Mouse (Mus musculus) brain, embryonic 14.5 days (tissue): ENCODE measurements around the gene Pgpep1l.

Experiments used
- CTCF ChIP-seq: fragments of 200-500 bp; IDR thresholded peaks from 2 replicates; pipeline ENCODE4 v1.5.1; 2012; ENCODE audit warnings: inconsistent platforms, mild to moderate bottlenecking, moderate library complexity, borderline replicate concordance; ENCODE audit not compliant: insufficient read depth, insufficient read length; ENCODE audit errors: extremely low read depth
- POLR2A ChIP-seq: fragments of 200-500 bp; IDR thresholded peaks from 2 replicates; pipeline ENCODE4 v1.6.1; 2012; ENCODE audit warnings: mild to moderate bottlenecking, inconsistent platforms, borderline replicate concordance; ENCODE audit not compliant: poor library complexity, insufficient read depth, insufficient read length, severe bottlenecking; ENCODE audit errors: extremely low read depth

DNA sequence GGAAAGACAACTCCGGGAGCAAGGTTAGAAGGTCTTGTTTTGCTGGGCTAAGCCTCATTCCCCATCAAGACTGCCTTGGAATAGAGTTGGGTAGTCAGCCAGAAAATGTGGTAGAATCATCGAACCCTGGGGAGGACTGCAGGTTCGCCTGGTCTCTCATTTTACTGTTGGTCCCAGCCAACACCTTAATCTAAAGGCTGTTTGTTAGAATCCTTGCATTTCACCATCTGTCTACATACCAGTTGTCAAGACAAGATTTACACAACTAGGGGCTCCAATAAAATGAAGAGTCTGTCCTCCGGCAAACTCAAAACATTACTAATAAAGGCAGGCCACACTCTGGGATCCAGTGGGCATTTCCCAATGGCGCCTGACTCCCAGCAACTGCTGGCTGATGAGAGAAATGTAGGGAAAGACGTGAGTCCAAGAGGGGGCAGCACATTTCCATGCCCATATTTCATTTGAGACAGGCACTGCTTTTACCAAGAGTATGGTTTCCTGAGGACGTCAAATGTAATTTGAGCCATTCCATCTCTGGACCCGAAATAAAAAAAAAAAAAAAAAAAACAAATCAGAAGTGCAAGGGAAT, 1.3 kb downstream of the Pgpep1l start:
- TF ChIP-seq CTCF (no peak), POLR2A (no peak)
